Mouse (Mus musculus) hindbrain, embryonic 14.5 days (tissue): ENCODE data around the gene Dact1. TPM values are rescaled to one million over a fixed set of nuclear protein-coding genes. Genes with fewer than 3 reads are reported as not detected.

Experiments
- polyA plus RNA-seq: library from polyadenylated mRNA; unstranded; fragments of >200 nt; fragmentation: Nextera tagmentation; extraction: Ambion mirVana; gene quantifications from 2 replicates; pipeline ENCODE4 v1.2.1, GENCODE M21; 2014

Gene Dact1
- polyA plus RNA-seq, 1 experiment from 2014 or later, result 29.8 TPM

Other genes with a start within 250 kb of the Dact1 start
- gene Tomm20l, start 198.5 kb upstream of the Dact1 start, polyA plus RNA-seq, result not detected in 2 replicates
- 114 and 116 TPM in 2 replicates for gene Timm9, start 173.2 kb upstream of the Dact1 start, polyA plus RNA-seq
- gene 2700049A03Rik, start 173.0 kb upstream of the Dact1 start, polyA plus RNA-seq, result 11.1 and 13.9 TPM in 2 replicates